Mouse (Mus musculus) bone marrow, adult 2 months (tissue): Measurements from ENCODE around the gene Ttc41.

ENCODE experiments used
- CTCF ChIP-seq: fragments of 200-500 bp; IDR thresholded peaks from 2 replicates; pipeline ENCODE4 v1.5.1; 2011; ENCODE audit warnings: low read length, control low read depth; ENCODE audit not compliant: control insufficient read depth, insufficient read depth
- POLR2A ChIP-seq: fragments of 200-500 bp; IDR thresholded peaks from 2 replicates; pipeline ENCODE4 v1.6.1; 2011; ENCODE audit warnings: low read depth, mild to moderate bottlenecking, control low read depth, low read length, borderline replicate concordance; ENCODE audit not compliant: control insufficient read depth

- TF ChIP-seq CTCF (no peak), POLR2A (peak; percentile 93)
Observed at GRCm38 (mm10) chr10:86727548-86727980, 22.0 kb downstream of the Ttc41 start.
